Mouse (Mus musculus) cerebellum, adult 2 months (tissue): ENCODE data around the gene Bmper.

Source experiments
- CTCF ChIP-seq: fragments of 200-500 bp; IDR thresholded peaks from 2 replicates; pipeline ENCODE4 v1.5.1; 2011; ENCODE audit warnings: low read depth, mild to moderate bottlenecking, control low read depth, low read length, moderate library complexity, borderline replicate concordance; ENCODE audit not compliant: insufficient read depth
- POLR2A ChIP-seq: fragments of 200-500 bp; IDR thresholded peaks from 2 replicates; pipeline ENCODE4 v1.6.1; 2011; ENCODE audit warnings: low read length, control low read depth, borderline replicate concordance; ENCODE audit not compliant: insufficient read depth

DNA sequence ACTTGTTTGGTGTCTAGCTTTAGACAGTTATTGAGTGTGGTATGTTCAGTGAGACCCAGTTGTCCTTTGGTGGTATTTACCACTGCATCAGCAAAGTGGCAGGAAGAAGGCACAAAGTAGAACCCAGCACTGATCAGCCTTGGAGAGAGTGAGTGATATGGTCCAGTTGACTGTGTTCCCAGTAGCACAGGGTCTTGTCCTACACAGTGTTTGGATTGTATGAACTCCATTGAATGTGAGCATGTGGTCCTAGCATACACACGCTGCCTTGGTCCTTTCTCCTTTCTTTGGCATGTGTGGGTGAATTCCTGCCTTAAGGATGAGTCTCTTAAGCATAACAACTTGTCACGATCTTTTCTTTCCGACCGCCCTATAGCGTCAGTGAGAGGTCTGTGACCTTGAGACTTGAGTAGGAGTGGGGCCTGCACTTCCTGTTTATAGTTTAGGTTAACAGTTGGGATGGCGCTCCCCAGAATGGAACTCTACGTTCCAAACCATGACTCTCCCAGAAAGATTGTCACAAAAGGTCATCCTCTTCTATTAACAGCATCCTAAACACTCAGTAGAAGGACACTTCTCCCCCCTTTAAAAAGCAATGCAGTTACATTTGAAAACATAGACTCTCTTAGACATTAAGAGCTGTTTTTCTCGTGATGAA lies 10.7 kb downstream of the Bmper start:
- no peak for TF ChIP-seq POLR2A
- TF ChIP-seq CTCF = no peak
